Mouse (Mus musculus) intestine, postnatal 0 days (tissue): Measurements from ENCODE around the gene Cog5. TPM values are rescaled to one million over a fixed set of nuclear protein-coding genes. Genes with fewer than 3 reads are reported as not detected.

Source experiments
- ATAC-seq: fragments of 200-750 bp; cut with Nextera tagmentation; 2 replicates; pipeline ENCODE4 v1.8.0; 2017; ENCODE audit warnings: mild to moderate bottlenecking, moderate TSS enrichment, moderate library complexity
- H3K27ac ChIP-seq: fragments of 300-500 bp; sonication (generic); 2 replicates; pipeline ENCODE4 v1.5.1; 2014; ENCODE audit warnings: mild to moderate bottlenecking, low read depth, low read length, moderate library complexity
- H3K27me3 ChIP-seq: fragments of 300-500 bp; sonication (generic); replicated peaks from 2 replicates; pipeline ENCODE4 v1.6.1; 2014; ENCODE audit warnings: low read length, mixed read lengths; ENCODE audit not compliant: control insufficient read depth, insufficient read depth
- H3K36me3 ChIP-seq: fragments of 300-500 bp; sonication (generic); 2 replicates; pipeline ENCODE4 v1.6.1; 2014; ENCODE audit warnings: mild to moderate bottlenecking, moderate library complexity; ENCODE audit not compliant: control insufficient read depth, insufficient read depth
- H3K4me1 ChIP-seq: fragments of 300-500 bp; sonication (generic); replicated peaks from 2 replicates; pipeline ENCODE4 v1.6.1; 2014; ENCODE audit warnings: antibody characterized with exemption, low read length, mixed read lengths; ENCODE audit not compliant: control insufficient read depth, insufficient read depth
- H3K4me2 ChIP-seq: fragments of 300-500 bp; sonication (generic); replicated peaks from 2 replicates; pipeline ENCODE4 v1.6.1; 2014; ENCODE audit warnings: low read depth, mild to moderate bottlenecking, moderate library complexity
- H3K4me3 ChIP-seq: fragments of 300-500 bp; sonication (generic); 2 replicates; pipeline ENCODE4 v1.5.1; 2014; ENCODE audit warnings: low read depth, low read length
- H3K9ac ChIP-seq: fragments of 300-500 bp; sonication (generic); 2 replicates; pipeline ENCODE4 v1.6.1; 2014; ENCODE audit warnings: mild to moderate bottlenecking, low read depth, low read length
- H3K9me3 ChIP-seq: fragments of 300-500 bp; sonication (generic); 2 replicates; pipeline ENCODE4 v1.6.1; 2016; ENCODE audit warnings: mixed run types; ENCODE audit not compliant: control insufficient read depth
- CTCF ChIP-seq: sonication (generic); IDR thresholded peaks from 2 replicates; pipeline ENCODE4 v1.5.1; 2016; ENCODE audit warnings: low read depth, mild to moderate bottlenecking, control low read depth, antibody characterized with exemption, moderate library complexity
- WGBS: fragments of 180-500 bp; shearing (Covaris S2); extraction: QIAGEN DNeasy Blood & Tissue Kit; methylation state at CpG from one replicate; pipeline ENCODE4 v1.1.7; 2014; 5-methylcytosine and 5-hydroxymethylcytosine counted together
- polyA plus RNA-seq: library from polyadenylated mRNA; unstranded; fragments of >200 nt; fragmentation: Nextera tagmentation; extraction: Ambion mirVana; gene quantifications from 2 replicates; pipeline ENCODE4 v1.2.1, GENCODE M21; 2015

Cog5 gene
- polyA plus RNA-seq, 1 experiment from 2014 or later, result 16.4 TPM

DNA sequence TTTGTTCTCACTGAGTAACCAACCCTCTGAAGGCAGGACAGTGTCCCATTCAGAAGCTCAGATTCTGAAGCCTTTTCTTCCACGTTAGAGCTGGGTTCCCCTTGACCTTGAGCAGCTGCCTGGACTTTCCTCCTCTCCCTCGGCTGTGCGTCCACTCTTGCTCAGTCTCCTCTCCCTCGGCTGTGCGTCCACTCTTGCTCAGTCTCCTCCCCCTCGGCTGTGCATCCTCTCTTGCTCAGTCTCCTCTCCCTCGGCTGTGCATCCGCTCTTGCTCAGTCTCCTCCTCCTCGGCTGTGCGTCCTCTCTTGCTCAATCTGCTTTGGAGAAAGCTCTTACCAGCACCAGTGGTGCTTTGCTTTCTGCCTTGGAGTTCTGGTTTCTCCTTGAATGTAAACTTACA lies 171.2 kb downstream of the Cog5 start:
- Histone ChIP-seq H3K4me2 (no peak overlapping the region), H3K36me3 (no peaks in the 10 kb centered on the region), H3K9ac (no peak overlapping the region), H3K4me1 (no peaks in the 10 kb centered on the region), H3K4me3 (no peak overlapping the region), H3K9me3 (no peaks in the 10 kb centered on the region), H3K27ac (no peak overlapping the region), H3K27me3 (no peaks in the 10 kb centered on the region)
- no peak for TF ChIP-seq CTCF
- WGBS, result 65% methylated on average over 10 of the region's 10 CpGs
- no peak for ATAC-seq

DNA sequence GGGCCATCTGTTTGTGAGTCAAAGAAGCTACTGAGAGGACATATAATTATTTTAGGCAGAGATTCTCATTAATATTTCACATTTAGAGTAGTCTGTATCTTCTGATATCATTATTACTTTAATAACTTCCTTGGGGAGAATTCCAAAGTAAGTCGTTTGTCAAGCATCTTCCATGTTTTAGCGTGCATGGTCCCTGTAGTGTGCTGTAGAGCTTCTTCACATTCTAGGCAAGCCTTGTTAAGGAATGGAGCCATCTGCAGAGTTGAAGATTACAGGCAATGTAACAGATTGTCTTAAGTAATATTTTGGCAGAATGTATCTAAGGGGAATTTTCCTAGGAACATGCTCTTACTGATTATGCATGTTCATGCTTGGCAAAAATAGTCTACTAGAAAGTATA lies 171.8 kb downstream of the Cog5 start:
- Histone ChIP-seq H3K27me3 (no peaks in the 10 kb centered on the region), H3K4me3 (no peak overlapping the region), H3K36me3 (no peaks in the 10 kb centered on the region), H3K4me2 (no peak overlapping the region), H3K9ac (no peak overlapping the region), H3K9me3 (no peaks in the 10 kb centered on the region), H3K4me1 (no peaks in the 10 kb centered on the region), H3K27ac (no peak overlapping the region)
- WGBS, result 89% methylated on average over 2 of the region's 2 CpGs
- ATAC-seq, result no peak
- TF ChIP-seq CTCF, result no peak

DNA sequence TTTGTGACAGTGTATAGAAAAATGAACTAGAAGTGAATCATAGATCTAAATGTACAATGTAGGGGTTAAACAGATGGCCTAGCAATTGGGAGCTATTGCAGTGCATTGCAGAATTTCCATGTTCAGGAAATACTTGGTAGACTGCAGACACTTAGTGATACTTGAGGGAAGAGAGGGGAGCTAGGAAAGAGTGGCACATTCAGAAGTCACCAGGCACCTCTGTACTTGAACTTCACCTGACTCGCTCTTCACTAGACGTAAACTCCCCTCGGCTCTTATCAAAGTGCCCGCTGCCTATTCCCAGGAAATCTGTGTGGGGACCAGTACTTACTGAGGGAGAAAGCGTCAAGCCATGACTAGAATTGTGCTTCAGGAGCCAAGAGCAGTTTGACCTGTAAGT lies 180.8 kb downstream of the Cog5 start:
- Histone ChIP-seq H3K27me3 (no peaks in the 10 kb centered on the region), H3K9ac (no peak overlapping the region), H3K4me2 (no peak overlapping the region), H3K4me3 (no peak overlapping the region), H3K36me3 (no peaks in the 10 kb centered on the region), H3K4me1 (no peaks in the 10 kb centered on the region), H3K9me3 (no peaks in the 10 kb centered on the region), H3K27ac (no peak overlapping the region)
- no peak for TF ChIP-seq CTCF
- no peak for ATAC-seq
- WGBS, result 89% methylated on average over 5 of the region's 5 CpGs

- Histone ChIP-seq H3K9ac (no peak overlapping the region), H3K27me3 (no peaks in the 10 kb centered on the region), H3K36me3 (no peaks in the 10 kb centered on the region), H3K27ac (no peak overlapping the region), H3K4me1 (no peaks in the 10 kb centered on the region), H3K9me3 (no peaks in the 10 kb centered on the region), H3K4me2 (no peak overlapping the region), H3K4me3 (no peak overlapping the region)
- 38% methylated on average over 1 of the region's 1 CpGs for WGBS
- no peak for ATAC-seq
- no peak for TF ChIP-seq CTCF
These were observed 181.5 kb downstream of the Cog5 start for GRCm38 (mm10) chr12:31836211-31836610.

DNA sequence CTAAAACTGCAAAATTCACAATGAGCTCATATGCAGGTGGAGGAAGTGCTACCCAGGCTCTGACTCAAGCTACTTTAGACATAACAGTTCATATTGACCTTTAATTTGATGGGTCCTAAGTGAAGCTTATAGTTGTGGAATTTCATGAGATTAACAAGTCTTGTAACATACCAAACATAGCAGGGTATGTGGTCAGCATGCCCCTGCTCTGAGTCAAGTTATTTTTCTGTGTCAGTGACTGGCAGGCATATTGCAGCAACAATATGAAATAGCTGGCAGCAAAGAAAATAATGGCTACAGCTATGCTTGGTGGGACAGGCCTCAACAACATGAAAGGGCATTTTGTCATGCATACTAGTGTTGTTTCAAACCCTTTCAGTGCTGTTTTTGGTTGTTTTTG lies 183.9 kb downstream of the Cog5 start:
- Histone ChIP-seq H3K9me3 (no peaks in the 10 kb centered on the region), H3K27me3 (no peaks in the 10 kb centered on the region), H3K4me3 (no peak overlapping the region), H3K27ac (no peak overlapping the region), H3K36me3 (no peaks in the 10 kb centered on the region), H3K9ac (no peak overlapping the region), H3K4me2 (no peak overlapping the region), H3K4me1 (no peaks in the 10 kb centered on the region)
- no peak for TF ChIP-seq CTCF
- no peak for ATAC-seq

GRCm38 (mm10) chr12:31839249-31839648 lies 184.6 kb downstream of the Cog5 start:
- no peak for TF ChIP-seq CTCF
- Histone ChIP-seq H3K9ac (no peak overlapping the region), H3K27me3 (no peaks in the 10 kb centered on the region), H3K27ac (no peak overlapping the region), H3K9me3 (no peaks in the 10 kb centered on the region), H3K4me1 (no peaks in the 10 kb centered on the region), H3K4me2 (no peak overlapping the region), H3K4me3 (no peak overlapping the region), H3K36me3 (no peaks in the 10 kb centered on the region)
- no peak for ATAC-seq

- no peak overlapping the region for H3K27ac ChIP-seq
- H3K4me3 ChIP-seq, result no peak overlapping the region
- no peaks in the 10 kb centered on the region for H3K9me3 ChIP-seq
- no peak for TF ChIP-seq CTCF
- no peaks in the 10 kb centered on the region for H3K4me1 ChIP-seq
- H3K9ac ChIP-seq, result no peak overlapping the region
- ATAC-seq, result no peak
- 89% methylated on average over 3 of the region's 3 CpGs for WGBS
- no peaks in the 10 kb centered on the region for H3K36me3 ChIP-seq
- no peaks in the 10 kb centered on the region for H3K27me3 ChIP-seq
- H3K4me2 ChIP-seq, result no peak overlapping the region
These were observed 191.4 kb downstream of the Cog5 start for GRCm38 (mm10) chr12:31846077-31846476.
